Mouse (Mus musculus): ENCODE data around the gene Rin2. TPM values are rescaled to one million over a fixed set of nuclear protein-coding genes. Genes with fewer than 3 reads are reported as not detected.
A peak's percentile ranks its signal among the peaks of the same experiment; 100 is the strongest.

Rin2 gene
- polyA plus RNA-seq, 1 experiment, result 12.0 TPM

- no peak for DNase-seq (ENCODE audit: low read depth)
- TF ChIP-seq CTCF (IDR thresholded peaks at IDR 0.05; ENCODE audit: borderline replicate concordance, extremely low read depth, insufficient read depth, insufficient read length) (no peak), POLR2A (IDR thresholded peaks at IDR 0.05; ENCODE audit: borderline replicate concordance, extremely low read depth, insufficient read depth, insufficient read length, poor library complexity, severe bottlenecking) (no peak)
Measured at GRCm38 (mm10) chr2:145684891-145685290, 9.9 kb downstream of the Rin2 start.

- TF ChIP-seq CTCF (IDR thresholded peaks at IDR 0.05; ENCODE audit: borderline replicate concordance, extremely low read depth, insufficient read depth, insufficient read length) (no peak), POLR2A (IDR thresholded peaks at IDR 0.05; ENCODE audit: borderline replicate concordance, extremely low read depth, insufficient read depth, insufficient read length, poor library complexity, severe bottlenecking) (no peak)
- DNase-seq (ENCODE audit: low read depth), result no peak
Measured at GRCm38 (mm10) chr2:145686017-145686416, 11.0 kb downstream of the Rin2 start.

GRCm38 (mm10) chr2:145691367-145692009, 16.5 kb downstream of the Rin2 start:
- TF ChIP-seq POLR2A (IDR thresholded peaks at IDR 0.05; ENCODE audit: borderline replicate concordance, extremely low read depth, insufficient read depth, insufficient read length, poor library complexity, severe bottlenecking) (no peak), CTCF (IDR thresholded peaks at IDR 0.05; ENCODE audit: borderline replicate concordance, extremely low read depth, insufficient read depth, insufficient read length) (no peak)
- DNase-seq (ENCODE audit: low read depth), result no peak

GRCm38 (mm10) chr2:145697160-145697559, 22.1 kb downstream of the Rin2 start:
- DNase-seq (ENCODE audit: low read depth), result no peak
- no peak for TF ChIP-seq CTCF (IDR thresholded peaks at IDR 0.05; ENCODE audit: borderline replicate concordance, extremely low read depth, insufficient read depth, insufficient read length)
- TF ChIP-seq POLR2A (IDR thresholded peaks at IDR 0.05; ENCODE audit: borderline replicate concordance, extremely low read depth, insufficient read depth, insufficient read length, poor library complexity, severe bottlenecking), result no peak

GRCm38 (mm10) chr2:145699414-145700071, 24.5 kb downstream of the Rin2 start:
- TF ChIP-seq POLR2A (IDR thresholded peaks at IDR 0.05; ENCODE audit: borderline replicate concordance, extremely low read depth, insufficient read depth, insufficient read length, poor library complexity, severe bottlenecking) (no peak), CTCF (IDR thresholded peaks at IDR 0.05; ENCODE audit: borderline replicate concordance, extremely low read depth, insufficient read depth, insufficient read length) (peak; percentile 78)
- peak; percentile 78 for DNase-seq (ENCODE audit: low read depth)

GRCm38 (mm10) chr2:145700237-145700985, 25.4 kb downstream of the Rin2 start:
- no peak for TF ChIP-seq POLR2A (IDR thresholded peaks at IDR 0.05; ENCODE audit: borderline replicate concordance, extremely low read depth, insufficient read depth, insufficient read length, poor library complexity, severe bottlenecking)
- TF ChIP-seq CTCF (IDR thresholded peaks at IDR 0.05; ENCODE audit: borderline replicate concordance, extremely low read depth, insufficient read depth, insufficient read length), result no peak
- peak; percentile 24 for DNase-seq (ENCODE audit: low read depth)

- DNase-seq (ENCODE audit: low read depth), result no peak
- TF ChIP-seq POLR2A (IDR thresholded peaks at IDR 0.05; ENCODE audit: borderline replicate concordance, extremely low read depth, insufficient read depth, insufficient read length, poor library complexity, severe bottlenecking) (no peak), CTCF (IDR thresholded peaks at IDR 0.05; ENCODE audit: borderline replicate concordance, extremely low read depth, insufficient read depth, insufficient read length) (no peak)
Measured at GRCm38 (mm10) chr2:145701605-145702335, 26.8 kb downstream of the Rin2 start.

GRCm38 (mm10) chr2:145704738-145705137, 29.7 kb downstream of the Rin2 start:
- no peak for DNase-seq (ENCODE audit: low read depth)
- TF ChIP-seq CTCF (IDR thresholded peaks at IDR 0.05; ENCODE audit: borderline replicate concordance, extremely low read depth, insufficient read depth, insufficient read length) (no peak), POLR2A (IDR thresholded peaks at IDR 0.05; ENCODE audit: borderline replicate concordance, extremely low read depth, insufficient read depth, insufficient read length, poor library complexity, severe bottlenecking) (no peak)

GRCm38 (mm10) chr2:145709727-145710389, 34.8 kb downstream of the Rin2 start:
- no peak for TF ChIP-seq CTCF (IDR thresholded peaks at IDR 0.05; ENCODE audit: borderline replicate concordance, extremely low read depth, insufficient read depth, insufficient read length)
- no peak for DNase-seq (ENCODE audit: low read depth)

GRCm38 (mm10) chr2:145711512-145711911, 36.5 kb downstream of the Rin2 start:
- TF ChIP-seq POLR2A (IDR thresholded peaks at IDR 0.05; ENCODE audit: borderline replicate concordance, extremely low read depth, insufficient read depth, insufficient read length, poor library complexity, severe bottlenecking), result no peak
- no peak for TF ChIP-seq CTCF (IDR thresholded peaks at IDR 0.05; ENCODE audit: borderline replicate concordance, extremely low read depth, insufficient read depth, insufficient read length)
- no peak for DNase-seq (ENCODE audit: low read depth)
